Mouse (Mus musculus): ENCODE results near the gene Kcnt1. TPM values are rescaled to one million over a fixed set of nuclear protein-coding genes. Genes with fewer than 3 reads are reported as not detected.

Gene Kcnt1
- polyA plus RNA-seq, 1 experiment: 0.54 TPM

- Histone ChIP-seq H3K27me3 (ENCODE audit: control insufficient read depth, insufficient read depth, low read length, poor library complexity, severe bottlenecking) (no peaks in the 10 kb centered on the region), H3K36me3 (ENCODE audit: control insufficient read depth, insufficient read depth, low read length, poor library complexity, severe bottlenecking) (no peaks in the 10 kb centered on the region), H3K4me3 (ENCODE audit: low read depth, low read length) (no peak overlapping the region), H3K4me1 (ENCODE audit: control insufficient read depth, insufficient read depth, low read length) (no peaks in the 10 kb centered on the region), H3K27ac (ENCODE audit: insufficient read depth, low read length) (no peak overlapping the region), H3K9me3 (replicated peaks; ENCODE audit: control insufficient read depth, insufficient read depth, low read length, poor library complexity, severe bottlenecking) (no peaks in the 10 kb centered on the region), H3K9ac (ENCODE audit: low read depth, poor library complexity, severe bottlenecking) (no peak overlapping the region)
- peak; percentile 91 for TF ChIP-seq CTCF (IDR thresholded peaks at IDR 0.05; ENCODE audit: low read depth, low read length)
- no peak for TF ChIP-seq EP300 (IDR thresholded peaks at IDR 0.05; ENCODE audit: insufficient read depth, low read depth, low read length)
- TF ChIP-seq POLR2A (IDR thresholded peaks at IDR 0.05; ENCODE audit: insufficient read depth, low read length): no peak
Observed at GRCm38 (mm10) chr2:25836291-25836690, 27.2 kb upstream of the Kcnt1 start.

GRCm38 (mm10) chr2:25842161-25842560 is 21.4 kb upstream of the Kcnt1 start:
- no peak overlapping the region for H3K27ac ChIP-seq (ENCODE audit: insufficient read depth, low read length)
- no peaks in the 10 kb centered on the region for H3K9me3 ChIP-seq (replicated peaks; ENCODE audit: control insufficient read depth, insufficient read depth, low read length, poor library complexity, severe bottlenecking)
- TF ChIP-seq POLR2A (IDR thresholded peaks at IDR 0.05; ENCODE audit: insufficient read depth, low read length) (no peak), EP300 (IDR thresholded peaks at IDR 0.05; ENCODE audit: insufficient read depth, low read depth, low read length) (no peak), CTCF (IDR thresholded peaks at IDR 0.05; ENCODE audit: low read depth, low read length) (no peak)
- no peaks in the 10 kb centered on the region for H3K27me3 ChIP-seq (ENCODE audit: control insufficient read depth, insufficient read depth, low read length, poor library complexity, severe bottlenecking)
- H3K9ac ChIP-seq (ENCODE audit: low read depth, poor library complexity, severe bottlenecking): no peak overlapping the region
- no peaks in the 10 kb centered on the region for H3K36me3 ChIP-seq (ENCODE audit: control insufficient read depth, insufficient read depth, low read length, poor library complexity, severe bottlenecking)
- H3K4me1 ChIP-seq (ENCODE audit: control insufficient read depth, insufficient read depth, low read length): no peaks in the 10 kb centered on the region
- no peak overlapping the region for H3K4me3 ChIP-seq (ENCODE audit: low read depth, low read length)

DNA sequence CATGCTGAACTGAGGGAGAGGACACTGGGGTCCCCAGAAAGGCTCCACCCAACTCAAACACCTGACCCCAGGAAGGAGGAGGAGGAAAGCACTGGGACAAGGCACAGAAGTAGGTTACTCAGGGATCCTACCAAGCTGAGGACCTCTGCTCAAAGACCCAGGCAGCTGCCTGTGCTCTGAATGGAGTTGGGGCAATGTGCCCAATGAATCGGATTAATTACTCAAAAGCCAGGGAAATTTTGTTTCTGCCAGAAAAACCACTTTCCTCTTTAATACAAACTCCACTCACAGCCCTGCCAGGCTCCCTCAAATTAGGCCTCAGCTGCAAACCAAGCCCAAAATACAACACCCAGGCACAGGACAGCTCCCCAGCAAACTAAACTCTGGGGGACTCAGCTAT is 20.8 kb upstream of the Kcnt1 start:
- Histone ChIP-seq H3K27ac (ENCODE audit: insufficient read depth, low read length) (no peak overlapping the region), H3K4me1 (ENCODE audit: control insufficient read depth, insufficient read depth, low read length) (no peaks in the 10 kb centered on the region), H3K9ac (ENCODE audit: low read depth, poor library complexity, severe bottlenecking) (no peak overlapping the region), H3K9me3 (replicated peaks; ENCODE audit: control insufficient read depth, insufficient read depth, low read length, poor library complexity, severe bottlenecking) (no peaks in the 10 kb centered on the region), H3K4me3 (ENCODE audit: low read depth, low read length) (no peak overlapping the region), H3K27me3 (ENCODE audit: control insufficient read depth, insufficient read depth, low read length, poor library complexity, severe bottlenecking) (no peaks in the 10 kb centered on the region), H3K36me3 (ENCODE audit: control insufficient read depth, insufficient read depth, low read length, poor library complexity, severe bottlenecking) (no peaks in the 10 kb centered on the region)
- TF ChIP-seq POLR2A (IDR thresholded peaks at IDR 0.05; ENCODE audit: insufficient read depth, low read length) (no peak), EP300 (IDR thresholded peaks at IDR 0.05; ENCODE audit: insufficient read depth, low read depth, low read length) (no peak), CTCF (IDR thresholded peaks at IDR 0.05; ENCODE audit: low read depth, low read length) (no peak)

DNA sequence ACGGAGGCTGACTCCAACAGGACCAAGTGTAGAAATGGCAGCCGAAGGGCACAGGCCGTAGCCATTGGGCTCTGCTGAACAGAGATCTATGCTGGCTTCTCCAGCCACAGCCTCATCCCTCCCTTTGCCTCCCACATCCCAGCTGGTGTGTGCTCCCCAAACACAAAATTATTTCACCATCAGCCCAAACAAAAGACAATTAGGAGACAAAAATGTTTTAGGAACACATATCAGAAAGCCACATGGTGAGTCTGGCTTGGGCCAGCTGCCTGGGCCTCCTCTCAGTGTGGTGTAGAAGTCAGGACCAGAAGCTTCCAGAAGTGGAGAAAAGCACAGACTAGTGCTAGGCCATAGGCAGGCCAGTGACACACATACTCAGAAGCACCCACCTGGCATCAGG is 19.4 kb upstream of the Kcnt1 start:
- no peak overlapping the region for H3K9ac ChIP-seq (ENCODE audit: low read depth, poor library complexity, severe bottlenecking)
- no peaks in the 10 kb centered on the region for H3K27me3 ChIP-seq (ENCODE audit: control insufficient read depth, insufficient read depth, low read length, poor library complexity, severe bottlenecking)
- TF ChIP-seq EP300 (IDR thresholded peaks at IDR 0.05; ENCODE audit: insufficient read depth, low read depth, low read length) (no peak), CTCF (IDR thresholded peaks at IDR 0.05; ENCODE audit: low read depth, low read length) (no peak), POLR2A (IDR thresholded peaks at IDR 0.05; ENCODE audit: insufficient read depth, low read length) (no peak)
- H3K36me3 ChIP-seq (ENCODE audit: control insufficient read depth, insufficient read depth, low read length, poor library complexity, severe bottlenecking): no peaks in the 10 kb centered on the region
- H3K4me3 ChIP-seq (ENCODE audit: low read depth, low read length): no peak overlapping the region
- H3K9me3 ChIP-seq (replicated peaks; ENCODE audit: control insufficient read depth, insufficient read depth, low read length, poor library complexity, severe bottlenecking): no peaks in the 10 kb centered on the region
- H3K27ac ChIP-seq (ENCODE audit: insufficient read depth, low read length): no peak overlapping the region
- no peaks in the 10 kb centered on the region for H3K4me1 ChIP-seq (ENCODE audit: control insufficient read depth, insufficient read depth, low read length)

- Histone ChIP-seq H3K27ac (ENCODE audit: insufficient read depth, low read length) (no peak overlapping the region), H3K27me3 (ENCODE audit: control insufficient read depth, insufficient read depth, low read length, poor library complexity, severe bottlenecking) (no peaks in the 10 kb centered on the region), H3K9me3 (replicated peaks; ENCODE audit: control insufficient read depth, insufficient read depth, low read length, poor library complexity, severe bottlenecking) (no peaks in the 10 kb centered on the region), H3K4me3 (ENCODE audit: low read depth, low read length) (no peak overlapping the region), H3K9ac (ENCODE audit: low read depth, poor library complexity, severe bottlenecking) (no peak overlapping the region), H3K4me1 (ENCODE audit: control insufficient read depth, insufficient read depth, low read length) (no peaks in the 10 kb centered on the region), H3K36me3 (ENCODE audit: control insufficient read depth, insufficient read depth, low read length, poor library complexity, severe bottlenecking) (no peaks in the 10 kb centered on the region)
- TF ChIP-seq POLR2A (IDR thresholded peaks at IDR 0.05; ENCODE audit: insufficient read depth, low read length): no peak
Observed at GRCm38 (mm10) chr2:25846516-25846915, 17.0 kb upstream of the Kcnt1 start.

DNA sequence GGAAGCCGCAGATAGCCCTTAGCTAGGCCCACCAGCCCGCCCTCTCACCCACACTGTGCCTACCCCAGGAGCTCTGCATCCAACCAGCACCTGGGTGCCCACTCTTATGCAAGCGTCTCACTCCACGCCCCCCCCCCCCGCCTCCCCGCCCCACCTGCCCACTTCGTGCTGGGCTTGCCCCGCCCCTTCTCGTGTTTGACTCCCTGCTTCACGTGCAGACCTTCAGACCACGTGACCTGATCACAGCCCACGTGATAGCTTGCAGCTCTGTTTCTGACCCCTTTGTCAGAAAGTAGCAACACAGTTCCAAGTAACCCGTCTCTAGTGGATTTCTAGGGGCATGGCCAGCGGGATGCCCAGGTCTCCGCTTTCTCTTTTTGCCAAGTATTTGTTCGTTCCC is 16.3 kb upstream of the Kcnt1 start, which contains the start of gene Sohlh1:
Gene Sohlh1 (minus strand): TSS at position 23 of the 400 bp plus-strand sequence.
- H3K4me1 ChIP-seq (ENCODE audit: control insufficient read depth, insufficient read depth, low read length): no peaks in the 10 kb centered on the region
- TF ChIP-seq EP300 (IDR thresholded peaks at IDR 0.05; ENCODE audit: insufficient read depth, low read depth, low read length) (no peak), CTCF (IDR thresholded peaks at IDR 0.05; ENCODE audit: low read depth, low read length) (no peak), POLR2A (IDR thresholded peaks at IDR 0.05; ENCODE audit: insufficient read depth, low read length) (no peak)
- no peak within 1 kb of the TSS for H3K27ac ChIP-seq (ENCODE audit: insufficient read depth, low read length)
- no peaks in the 10 kb centered on the region for H3K9me3 ChIP-seq (replicated peaks; ENCODE audit: control insufficient read depth, insufficient read depth, low read length, poor library complexity, severe bottlenecking)
- H3K9ac ChIP-seq (ENCODE audit: low read depth, poor library complexity, severe bottlenecking): no peak within 1 kb of the TSS
- H3K36me3 ChIP-seq (ENCODE audit: control insufficient read depth, insufficient read depth, low read length, poor library complexity, severe bottlenecking): no peaks in the 10 kb centered on the region
- no peak within 1 kb of the TSS for H3K4me3 ChIP-seq (ENCODE audit: low read depth, low read length)
- no peaks in the 10 kb centered on the region for H3K27me3 ChIP-seq (ENCODE audit: control insufficient read depth, insufficient read depth, low read length, poor library complexity, severe bottlenecking)

Measured in ES-Bruce4 (cell line).